Mouse (Mus musculus) heart, adult 9 months (tissue): ENCODE measurements around the gene Tnrc18.
"Not testable (repeated sequence)": the region's sequence is repeated elsewhere in the genome, so short reads cannot be mapped to it uniquely, and the experiment has no call there.

Source experiments
- DNase-seq, 2 experiments: peaks; one replicate each; pipeline ENCODE4 v3.0.0; 2022; ENCODE audit warnings: low spot score in 2 of 2

The Tnrc18 gene

GRCm38 (mm10) chr5:142817524-142818434 is at the start of gene Tnrc18:
Gene Tnrc18 (minus strand): TSS chr5:142817662.
- DNase-seq: peak; percentile 99 to 100

DNA sequence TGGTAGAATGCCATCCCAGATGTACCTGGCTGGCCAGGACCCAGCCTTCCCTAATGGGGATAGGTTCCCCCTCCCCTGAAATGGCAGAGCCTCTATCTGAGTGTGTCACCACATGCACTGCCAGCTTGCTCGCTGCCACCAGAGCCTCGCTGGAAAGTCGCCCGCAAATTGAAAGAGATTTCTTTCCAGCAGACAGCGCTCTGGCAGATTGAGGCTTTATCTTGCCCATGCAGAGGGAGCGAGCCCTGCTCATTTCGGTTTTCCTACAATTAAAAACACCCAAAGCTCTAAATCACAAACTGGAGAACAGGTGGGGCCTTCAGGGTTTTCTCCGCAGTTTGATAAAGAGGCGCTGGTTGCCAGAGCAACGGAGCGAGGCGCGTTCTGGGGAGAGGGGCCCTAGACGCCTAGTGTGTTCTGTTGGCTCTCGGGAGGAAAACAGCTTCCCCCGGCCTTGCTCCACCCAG is 40.3 kb upstream of the Tnrc18 start:
- no peak for DNase-seq

- DNase-seq: no peak
Measured at GRCm38 (mm10) chr5:142856408-142856807, 38.9 kb upstream of the Tnrc18 start.

- DNase-seq: no peak
Measured at GRCm38 (mm10) chr5:142854877-142855276, 37.4 kb upstream of the Tnrc18 start.

GRCm38 (mm10) chr5:142853585-142853984 is 36.1 kb upstream of the Tnrc18 start:
- no peak for DNase-seq

GRCm38 (mm10) chr5:142851681-142852049 is 34.2 kb upstream of the Tnrc18 start:
- no peak for DNase-seq

DNA sequence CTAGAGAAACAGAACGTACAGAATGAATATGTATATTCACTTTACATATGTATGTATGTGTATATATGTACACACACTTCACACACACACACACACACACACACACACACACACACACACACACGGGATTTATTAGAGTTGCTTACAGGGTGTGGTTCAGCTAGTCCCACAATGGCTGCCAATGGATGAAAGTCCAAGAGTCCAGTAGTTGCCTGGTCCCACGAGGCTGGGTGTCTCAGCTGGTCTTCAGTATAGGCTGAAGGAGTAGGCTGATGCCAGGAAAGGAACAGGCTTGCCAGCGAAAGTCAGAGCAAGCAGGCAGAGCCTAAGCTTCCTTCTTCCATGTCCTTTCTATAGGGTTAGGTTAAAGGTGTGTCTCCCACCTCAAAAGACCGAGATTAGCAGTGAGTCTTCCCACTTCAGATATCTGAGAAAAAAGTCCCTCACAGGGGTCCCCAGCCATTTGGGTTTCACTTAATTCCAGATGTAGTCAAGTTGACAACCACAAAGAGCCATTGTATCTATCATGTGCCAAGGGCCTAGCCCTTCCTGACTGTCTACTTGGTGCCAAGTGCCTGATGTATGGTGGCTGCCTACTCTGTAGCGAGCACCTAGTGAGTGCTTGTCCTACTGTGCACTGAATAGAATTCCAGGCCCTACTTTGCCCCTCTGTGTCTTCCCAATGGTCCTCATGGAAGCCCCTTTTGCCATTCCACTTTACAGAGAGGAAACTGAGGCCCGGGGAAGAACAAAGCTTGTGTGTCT is 33.6 kb upstream of the Tnrc18 start:
- DNase-seq: no peak

DNA sequence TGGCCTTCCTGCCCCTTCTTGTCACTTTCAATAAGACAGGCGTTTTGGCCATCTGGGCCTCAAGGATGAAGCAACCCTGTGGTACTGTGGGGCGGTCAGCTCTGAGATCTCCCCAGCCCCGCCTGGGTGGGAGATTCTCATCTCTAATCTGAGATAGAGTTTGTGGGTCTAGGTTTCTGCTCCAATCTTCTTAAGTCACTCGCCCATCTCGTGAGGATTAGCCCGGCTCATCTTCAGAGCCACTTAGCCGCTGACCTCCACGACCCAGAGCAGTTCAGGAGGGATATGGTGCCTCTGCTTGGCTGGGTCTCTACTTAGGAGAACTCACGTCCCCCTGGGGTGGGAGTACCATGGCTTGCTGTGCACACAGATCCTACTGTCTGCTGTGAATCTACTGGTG is 33.0 kb upstream of the Tnrc18 start:
- no peak for DNase-seq

DNA sequence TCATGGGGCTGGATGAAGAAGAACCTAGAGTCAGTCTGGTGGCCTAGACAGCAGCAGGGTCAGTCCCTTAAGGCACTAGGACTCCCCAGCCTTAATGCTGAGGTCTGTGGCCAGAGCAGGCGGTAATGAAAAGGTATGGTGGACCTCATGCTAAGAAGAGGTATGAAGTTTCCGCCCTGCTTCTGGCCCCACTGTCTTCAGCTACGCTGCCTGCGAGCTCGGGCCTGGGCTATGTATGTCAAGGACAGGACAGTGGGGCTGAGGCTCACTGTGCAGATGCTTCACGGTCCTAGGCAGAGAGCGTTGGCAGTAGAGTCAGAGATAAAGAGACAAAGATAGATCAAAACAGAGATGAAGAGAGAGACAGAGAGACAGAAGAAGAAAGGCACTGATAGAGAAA is 31.4 kb upstream of the Tnrc18 start:
- DNase-seq: no peak

- no peak for DNase-seq
Measured at GRCm38 (mm10) chr5:142848149-142848548, 30.7 kb upstream of the Tnrc18 start.

- no peak for DNase-seq
Measured at GRCm38 (mm10) chr5:142844467-142844866, 27.0 kb upstream of the Tnrc18 start.

GRCm38 (mm10) chr5:142842137-142842642 is 24.7 kb upstream of the Tnrc18 start:
- DNase-seq: peak in 1 of 2 experiments; percentile 20

- peak; percentile 34 to 59 for DNase-seq
Measured at GRCm38 (mm10) chr5:142841372-142842136, 24.1 kb upstream of the Tnrc18 start.

GRCm38 (mm10) chr5:142837427-142837826 is 20.0 kb upstream of the Tnrc18 start:
- DNase-seq: not testable (repeated sequence)

GRCm38 (mm10) chr5:142836891-142837290 is 19.4 kb upstream of the Tnrc18 start:
- DNase-seq: no peak

- no peak for DNase-seq
Measured at GRCm38 (mm10) chr5:142833646-142834438, 16.4 kb upstream of the Tnrc18 start.

DNA sequence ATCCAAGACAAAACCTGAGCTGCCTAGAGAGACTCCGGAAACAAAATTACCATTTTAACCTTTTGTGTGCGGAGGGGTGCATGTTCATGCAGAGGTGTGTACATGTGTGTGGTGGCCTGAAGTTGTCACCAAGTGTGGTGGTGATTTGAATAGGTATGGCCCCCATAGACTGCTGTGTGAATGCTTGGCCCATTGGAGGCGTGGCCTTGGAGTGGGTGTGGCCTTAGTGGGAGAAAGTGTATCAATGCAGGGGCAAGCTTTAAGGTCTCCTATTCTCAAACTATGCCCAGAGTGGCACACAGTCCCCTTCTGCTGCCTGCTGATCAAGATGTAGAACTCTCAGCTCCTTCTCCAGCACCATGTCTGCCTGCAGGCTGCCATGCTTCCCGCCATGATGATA is 8.7 kb upstream of the Tnrc18 start:
- DNase-seq: no peak

- DNase-seq: no peak
Measured at GRCm38 (mm10) chr5:142825665-142826064, 8.2 kb upstream of the Tnrc18 start.

DNA sequence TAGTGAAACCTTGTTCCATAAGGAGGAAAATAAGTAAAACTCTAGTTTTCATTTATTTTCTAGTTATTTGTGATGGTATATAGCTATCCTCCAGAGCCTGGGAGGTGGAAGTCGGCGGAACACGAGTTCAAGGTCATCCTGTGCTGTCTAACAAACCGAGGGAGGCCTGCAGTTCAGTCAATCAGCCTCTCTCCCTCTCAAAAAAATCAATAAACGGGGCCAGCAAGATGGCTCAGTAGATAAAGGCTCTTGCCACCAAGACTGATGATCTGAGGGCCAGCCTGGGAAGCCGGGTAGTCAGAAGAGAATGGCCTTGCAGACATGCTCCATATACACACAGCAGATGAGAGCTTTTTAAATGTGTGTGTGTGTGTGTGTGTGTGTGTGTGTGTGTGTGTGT is 6.6 kb upstream of the Tnrc18 start:
- no peak for DNase-seq

DNA sequence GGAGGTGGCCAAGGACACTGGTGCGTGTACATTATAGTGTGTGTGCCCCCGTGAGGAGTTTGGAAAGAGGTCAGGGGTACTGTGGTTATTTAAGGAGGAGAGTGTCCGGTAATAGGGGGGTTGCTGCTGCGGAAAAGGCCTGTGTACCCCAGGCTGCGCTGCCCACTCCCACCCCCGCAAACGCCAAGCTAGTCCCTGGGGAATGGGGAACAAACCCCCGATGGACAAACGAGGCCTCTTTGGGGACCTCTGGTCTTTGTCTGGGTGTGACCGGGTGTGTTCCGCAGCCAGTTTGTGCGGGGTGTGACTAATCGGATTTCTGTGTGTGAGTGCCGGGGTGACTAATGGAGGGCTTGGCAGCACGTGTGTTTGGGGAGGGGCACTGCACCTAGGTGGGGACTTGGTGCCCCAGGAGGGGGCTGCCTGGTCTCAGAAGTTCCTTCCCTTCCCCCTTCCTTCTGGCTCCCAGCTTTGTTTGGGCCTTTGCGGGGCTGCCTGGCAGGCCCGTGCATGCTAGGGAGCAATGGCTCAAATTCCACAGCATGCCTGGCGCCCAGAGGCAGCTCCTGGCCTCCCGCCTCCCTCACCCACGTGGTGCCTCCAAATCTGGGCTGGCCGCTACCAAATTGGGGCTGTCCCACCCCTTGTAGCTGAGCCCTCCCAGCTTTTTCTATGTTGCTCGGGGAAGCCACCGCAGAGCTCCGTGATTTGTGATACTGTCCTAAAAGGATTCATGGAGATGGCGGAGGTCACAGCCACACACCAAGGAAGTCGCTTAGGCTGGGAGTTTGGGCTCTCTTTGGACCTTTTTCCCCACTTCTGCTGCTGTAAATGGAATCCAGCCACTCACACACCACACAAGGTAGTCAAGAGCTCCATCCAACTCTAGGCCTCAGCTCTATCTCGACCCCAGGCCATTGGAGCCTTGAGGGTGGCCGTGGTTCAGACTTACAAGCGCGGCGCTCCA is 5.9 kb upstream of the Tnrc18 start:
- DNase-seq: peak; percentile 88 to 90
